Mouse (Mus musculus) frontal cortex, adult 2 months (tissue): ENCODE results near the gene Ebpl. TPM values are rescaled to one million over a fixed set of nuclear protein-coding genes. Genes with fewer than 3 reads are reported as not detected.

Experiments used
- DNase-seq, 2 experiments: peaks; one replicate each; pipeline ENCODE4 v3.0.0; 2022; ENCODE audit warnings: low spot score in 1 of 2; ENCODE audit errors: extremely low spot score in 1 of 2
- polyA plus RNA-seq: library from polyadenylated mRNA; depleted of rRNA; stranded (reverse); fragments of >200 nt; gene quantifications from 2 replicates; pipeline ENCODE4 v1.2.3, GENCODE M21; 2012

The Ebpl gene
- polyA plus RNA-seq, 1 experiment, result 4.0 TPM

DNA sequence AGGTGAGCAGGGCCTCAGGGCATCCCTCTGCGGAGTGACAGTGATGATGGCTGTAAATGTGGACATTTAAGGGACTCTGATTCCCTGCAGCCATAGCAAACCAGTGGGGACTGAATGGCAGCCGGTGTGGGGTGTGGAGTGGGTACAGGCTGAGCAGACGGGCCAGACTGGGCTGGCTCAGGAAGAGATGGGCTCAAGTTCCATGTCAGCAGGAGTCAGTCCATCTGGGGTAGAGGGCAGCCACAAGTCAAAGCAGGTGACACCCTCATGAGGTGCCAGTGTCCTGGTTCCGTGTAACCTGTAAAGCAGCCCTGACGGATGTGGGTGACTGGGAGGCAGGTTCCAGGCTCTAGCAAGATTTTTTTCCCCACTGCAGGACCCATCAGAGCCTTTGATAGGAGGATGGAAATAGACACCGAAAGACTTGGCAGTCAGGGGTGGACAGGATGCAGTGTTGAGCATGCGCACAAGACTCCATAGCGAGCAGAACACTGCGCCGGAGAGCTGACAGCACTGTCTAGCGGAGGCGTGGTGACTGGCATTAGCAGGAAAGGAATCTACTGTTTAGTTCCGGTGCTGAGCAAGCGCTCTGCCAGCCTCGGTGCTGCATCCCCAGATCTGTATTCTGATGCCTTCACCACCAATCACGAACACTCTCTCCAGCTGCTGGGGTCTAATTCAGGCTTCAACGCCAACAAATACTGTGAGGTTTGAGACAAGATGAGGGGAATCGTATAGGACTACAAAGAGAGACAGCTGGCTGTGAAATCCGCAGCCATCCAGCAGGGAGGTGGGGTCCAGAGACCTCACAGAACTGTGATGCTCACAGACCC, 32.4 kb downstream of the Ebpl start:
- peak; percentile 93 to 94 for DNase-seq

DNA sequence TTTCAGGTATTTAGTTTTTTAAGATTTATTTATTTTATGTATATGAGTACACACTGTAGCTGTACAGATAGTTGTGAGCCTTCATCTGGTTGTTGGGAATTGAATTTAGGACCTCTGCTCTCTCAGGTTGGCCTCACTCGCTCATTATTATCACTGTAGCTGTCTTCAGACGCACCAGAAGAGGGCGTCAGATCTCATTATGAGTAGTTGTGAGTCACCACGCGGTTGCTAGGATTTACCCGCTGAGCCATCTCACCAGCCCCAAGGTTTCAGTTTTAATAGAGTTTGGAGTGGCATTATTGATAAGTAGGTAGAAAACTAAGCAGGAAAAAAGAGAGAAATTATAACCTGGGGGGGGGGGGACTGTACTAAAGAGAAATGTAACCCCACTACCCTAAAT, 33.2 kb downstream of the Ebpl start:
- peak in 1 of 2 experiments; percentile 23 for DNase-seq

DNA sequence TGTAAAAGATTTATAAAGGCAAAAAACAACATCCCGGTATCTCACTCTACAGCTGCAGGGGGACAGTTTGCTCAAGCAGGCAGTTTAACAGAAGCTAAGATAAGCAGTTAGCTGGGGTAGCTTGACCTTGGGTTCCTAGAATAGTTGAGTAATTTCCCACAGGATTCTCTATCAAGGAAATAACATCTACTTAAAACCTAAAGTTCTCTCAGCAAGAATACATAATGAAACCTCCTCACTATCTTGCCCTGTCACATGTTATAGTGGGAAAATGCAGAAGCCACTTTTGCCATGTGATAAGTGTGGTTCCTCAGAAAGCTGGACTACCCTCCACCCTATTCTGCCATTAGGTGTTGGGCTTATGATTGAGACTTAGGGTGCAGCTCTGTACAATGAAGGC, 37.5 kb downstream of the Ebpl start:
- DNase-seq, result no peak

DNA sequence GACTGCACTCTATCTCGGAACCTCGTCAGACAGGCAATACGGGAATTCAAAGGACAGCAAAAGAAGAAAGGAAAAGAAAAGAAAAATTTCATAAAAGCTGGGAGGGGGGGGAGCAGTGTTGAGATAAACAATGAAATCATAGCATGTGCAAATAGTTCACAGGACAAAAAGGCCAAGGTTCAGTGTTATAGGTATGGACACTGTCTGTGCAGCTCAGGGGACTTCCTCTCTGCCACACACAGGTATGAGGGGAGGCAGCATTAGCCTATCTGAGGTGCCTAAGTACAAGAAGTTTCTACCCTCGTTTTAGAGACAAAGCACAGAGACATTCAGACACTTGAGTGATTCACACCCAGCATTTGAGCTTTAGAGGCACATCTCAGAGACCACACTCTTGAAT, 39.0 kb downstream of the Ebpl start:
- no peak for DNase-seq

DNA sequence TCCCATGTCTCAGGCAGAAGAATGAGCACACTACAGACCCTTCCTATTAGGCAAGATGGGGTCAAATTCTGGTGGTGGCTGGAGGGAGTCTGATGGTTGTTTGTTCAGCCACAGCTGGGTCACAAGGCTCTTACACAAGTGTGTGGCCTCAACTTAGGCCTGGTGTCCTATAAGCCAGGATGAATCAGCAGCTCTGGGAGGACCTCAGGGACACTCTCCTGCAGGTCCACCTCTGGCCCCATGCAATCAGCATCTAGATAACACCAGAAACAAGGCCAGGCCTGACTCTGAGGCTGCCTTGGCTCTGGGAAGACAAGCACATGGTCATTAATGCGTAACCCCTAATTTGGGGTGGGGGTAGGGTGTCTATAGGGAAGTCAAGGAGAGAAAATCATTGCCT, 39.5 kb downstream of the Ebpl start:
- no peak for DNase-seq

DNA sequence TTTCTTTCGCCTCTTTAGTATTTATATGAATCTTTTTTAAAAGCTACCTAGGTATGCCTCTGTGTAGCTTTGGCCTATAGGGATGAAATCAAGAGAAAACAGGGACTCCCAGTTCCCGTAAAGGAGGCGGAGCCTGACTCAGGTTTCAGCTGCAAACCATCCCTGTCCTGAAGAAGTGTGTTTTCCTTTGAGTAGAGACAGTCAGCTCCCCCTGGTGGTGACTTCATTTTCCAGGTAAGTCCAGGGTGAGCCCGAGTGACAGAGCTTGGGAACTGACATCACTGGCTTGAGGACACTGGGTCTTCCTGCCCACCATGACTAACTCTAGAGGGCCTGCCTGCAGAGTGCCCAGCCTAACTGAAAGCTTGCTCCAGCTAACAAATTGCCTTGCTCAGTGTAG, 43.4 kb downstream of the Ebpl start:
- peak; percentile 42 to 87 for DNase-seq

DNA sequence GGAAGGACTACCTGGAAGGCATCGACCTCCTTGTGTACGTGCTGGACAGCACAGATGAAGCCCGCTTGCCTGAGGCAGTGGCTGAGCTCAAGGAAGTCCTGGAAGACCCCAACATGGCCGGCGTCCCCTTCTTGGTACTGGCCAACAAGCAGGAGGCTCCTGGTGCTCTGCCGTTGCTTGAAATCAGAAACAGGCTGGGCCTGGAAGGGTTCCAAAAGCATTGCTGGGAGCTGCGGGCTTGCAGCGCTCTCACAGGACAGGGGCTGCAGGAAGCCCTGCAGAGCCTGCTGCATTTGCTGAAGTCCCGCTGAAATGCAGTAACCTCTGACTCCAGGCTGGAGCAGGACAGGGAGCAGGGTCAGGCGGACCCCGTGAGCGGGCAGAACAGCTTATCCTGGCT, 49.3 kb downstream of the Ebpl start:
- no peak for DNase-seq

DNA sequence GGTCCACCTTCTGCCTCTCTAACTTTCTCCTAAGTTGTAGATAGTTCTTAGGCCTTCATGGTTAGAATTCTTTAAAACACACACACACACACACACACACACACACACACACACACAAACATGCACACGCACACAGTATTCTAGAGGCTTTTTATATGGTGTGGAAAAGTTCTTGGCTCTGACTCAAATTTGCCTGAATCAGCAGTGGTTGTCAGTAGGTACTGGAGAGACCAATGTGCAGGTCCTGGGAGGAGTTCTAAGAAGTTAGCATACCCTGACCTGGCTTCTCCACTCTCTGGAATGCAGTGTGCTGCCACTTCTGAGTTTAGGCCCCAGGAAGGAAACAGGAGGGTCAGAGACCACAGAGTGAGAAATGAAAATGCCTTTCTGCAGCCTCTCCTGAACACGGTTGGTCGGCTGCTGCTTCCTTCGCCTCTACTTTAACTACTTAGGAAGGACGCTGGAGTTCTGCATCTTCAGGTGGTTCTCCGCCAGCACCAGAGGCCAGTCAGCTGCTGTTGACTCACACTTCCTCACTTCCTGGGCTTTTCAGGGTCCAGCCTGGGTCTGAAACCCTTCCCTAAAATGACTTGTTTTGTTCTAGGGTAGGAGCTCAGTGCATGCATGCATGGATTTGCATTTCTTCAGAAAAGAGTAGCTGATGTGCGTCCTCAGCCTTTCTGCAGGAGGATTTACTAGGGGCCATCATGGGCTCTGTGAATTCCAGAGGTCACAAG, 50.0 kb downstream of the Ebpl start:
- no peak for DNase-seq

DNA sequence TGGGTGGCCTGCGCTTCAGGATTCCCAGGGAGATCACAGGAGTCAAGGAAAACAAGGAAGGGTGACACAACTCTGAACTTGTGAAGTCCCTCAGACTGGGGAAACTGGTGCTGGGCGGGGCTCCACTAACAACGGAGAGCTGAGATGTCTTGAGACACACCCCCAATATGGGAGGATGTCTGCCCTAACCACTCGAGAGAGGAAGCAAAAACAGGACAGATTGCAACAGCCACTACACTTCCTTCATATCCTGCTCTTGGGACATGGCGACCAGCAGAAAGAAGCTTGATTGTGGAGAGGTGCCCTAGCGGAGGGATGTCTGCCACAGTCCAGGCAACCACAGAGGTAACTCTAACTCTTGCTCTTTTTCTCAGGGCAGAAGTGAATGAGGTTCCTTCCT, 50.6 kb downstream of the Ebpl start, which contains the start of gene Arl11:
Gene Arl11 (plus strand): TSS at position 161 of the 400 bp plus-strand sequence.
- no peak for DNase-seq

DNA sequence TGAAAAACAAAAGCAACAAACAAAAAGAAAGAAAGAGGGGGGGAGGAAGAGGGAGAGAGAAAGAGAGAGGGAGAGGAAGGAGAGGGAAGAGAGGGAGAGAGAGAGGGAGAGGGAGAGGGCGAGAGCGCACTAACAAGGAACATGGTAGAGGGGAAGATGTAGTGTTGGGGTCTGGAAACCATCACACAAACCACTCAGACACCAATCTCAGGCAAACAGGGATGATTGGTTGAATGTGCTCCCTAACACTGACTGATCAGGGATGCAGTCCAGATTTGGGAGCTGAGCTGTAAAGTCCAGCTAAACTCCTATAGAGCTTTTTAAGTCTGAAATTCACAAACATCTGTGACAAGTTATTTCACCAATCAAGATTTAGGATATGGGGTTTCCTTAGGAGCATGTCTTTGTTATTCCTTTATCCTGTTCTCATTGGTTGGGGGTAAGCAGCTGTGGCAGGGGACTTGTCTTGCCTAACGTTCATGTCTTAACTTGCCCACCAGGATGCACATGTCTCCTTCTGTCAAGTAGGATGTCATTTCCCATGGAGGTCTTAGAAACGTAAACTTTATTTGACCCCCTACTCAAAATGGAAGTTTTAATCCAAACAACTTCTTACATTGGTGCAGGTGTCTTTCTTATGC, 56.1 kb downstream of the Ebpl start:
- no peak for DNase-seq

DNA sequence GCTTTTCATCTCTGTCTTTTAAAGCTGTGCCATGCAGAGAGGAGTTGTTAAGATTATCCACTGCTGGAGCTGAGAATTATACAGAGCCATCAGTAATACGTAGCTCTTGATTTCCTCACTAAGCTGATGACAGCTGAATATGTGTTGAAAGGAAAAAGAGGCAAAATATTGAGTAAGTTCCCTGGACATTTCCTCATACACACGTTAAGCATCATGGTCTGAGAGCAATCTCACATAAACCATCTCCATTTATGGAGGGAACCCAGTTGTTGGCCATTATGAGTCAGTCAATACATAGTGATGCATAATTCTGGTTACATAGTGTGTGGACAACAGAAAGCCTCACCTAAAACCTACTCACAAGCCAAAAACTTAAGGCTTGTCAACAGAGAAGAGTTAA, 57.8 kb downstream of the Ebpl start:
- DNase-seq, result no peak

DNA sequence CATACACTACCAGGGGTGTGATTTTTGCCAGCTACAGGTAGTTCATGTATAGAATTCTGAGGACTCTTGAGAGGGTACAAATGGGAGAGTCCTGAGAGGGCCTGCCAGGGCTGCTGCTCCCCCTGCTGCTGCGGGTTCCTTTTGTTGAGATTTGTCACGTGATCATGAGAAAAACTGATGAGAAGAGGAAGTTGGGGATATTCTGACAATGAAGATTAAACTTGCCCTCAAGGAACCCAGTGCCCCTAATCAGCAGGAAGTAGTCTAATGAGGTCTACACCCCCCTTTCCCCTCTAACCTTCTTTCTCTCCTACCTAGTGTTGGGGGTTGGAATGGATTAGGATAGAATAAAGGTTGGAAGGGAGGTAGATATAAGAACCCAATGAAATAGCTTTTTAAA, 58.9 kb downstream of the Ebpl start:
- no peak for DNase-seq

DNA sequence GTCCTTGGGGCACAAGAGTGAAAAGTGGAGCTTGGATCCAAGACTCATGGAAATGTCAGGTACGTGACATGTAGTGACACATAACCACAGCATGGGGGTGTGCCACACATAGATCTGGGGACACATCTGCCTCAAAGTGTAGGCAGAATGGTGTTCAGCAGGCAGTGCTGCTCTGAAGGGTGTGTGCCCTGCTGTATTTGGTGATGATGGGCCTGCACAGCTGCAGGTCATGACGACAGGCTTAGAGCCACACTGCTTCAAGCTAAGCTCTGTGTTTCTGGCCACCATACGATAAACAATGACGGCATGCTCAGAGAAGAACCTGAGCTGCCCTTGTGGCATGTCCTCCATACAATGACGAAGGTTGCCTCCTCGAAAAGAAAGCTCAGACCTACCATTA, 60.4 kb downstream of the Ebpl start:
- no peak for DNase-seq

DNA sequence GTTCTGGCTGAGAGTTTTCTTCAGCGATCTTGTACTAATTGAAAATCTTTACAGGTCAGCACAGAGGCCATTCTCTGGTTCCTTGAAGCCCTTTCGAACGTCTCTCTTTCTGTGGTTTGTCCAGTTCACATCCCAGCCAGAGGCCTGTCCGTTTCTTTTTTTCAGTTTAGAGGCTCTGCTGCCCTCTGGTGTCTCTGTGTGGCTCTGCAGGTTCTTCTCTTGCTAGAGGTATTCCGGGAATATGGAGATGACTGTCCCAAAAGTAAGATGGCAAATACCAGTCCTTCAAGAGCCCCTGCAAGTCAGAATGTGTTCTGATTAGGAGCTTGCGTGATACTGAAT, 65.5 kb downstream of the Ebpl start:
- peak in 1 of 2 experiments; percentile 67 for DNase-seq

DNA sequence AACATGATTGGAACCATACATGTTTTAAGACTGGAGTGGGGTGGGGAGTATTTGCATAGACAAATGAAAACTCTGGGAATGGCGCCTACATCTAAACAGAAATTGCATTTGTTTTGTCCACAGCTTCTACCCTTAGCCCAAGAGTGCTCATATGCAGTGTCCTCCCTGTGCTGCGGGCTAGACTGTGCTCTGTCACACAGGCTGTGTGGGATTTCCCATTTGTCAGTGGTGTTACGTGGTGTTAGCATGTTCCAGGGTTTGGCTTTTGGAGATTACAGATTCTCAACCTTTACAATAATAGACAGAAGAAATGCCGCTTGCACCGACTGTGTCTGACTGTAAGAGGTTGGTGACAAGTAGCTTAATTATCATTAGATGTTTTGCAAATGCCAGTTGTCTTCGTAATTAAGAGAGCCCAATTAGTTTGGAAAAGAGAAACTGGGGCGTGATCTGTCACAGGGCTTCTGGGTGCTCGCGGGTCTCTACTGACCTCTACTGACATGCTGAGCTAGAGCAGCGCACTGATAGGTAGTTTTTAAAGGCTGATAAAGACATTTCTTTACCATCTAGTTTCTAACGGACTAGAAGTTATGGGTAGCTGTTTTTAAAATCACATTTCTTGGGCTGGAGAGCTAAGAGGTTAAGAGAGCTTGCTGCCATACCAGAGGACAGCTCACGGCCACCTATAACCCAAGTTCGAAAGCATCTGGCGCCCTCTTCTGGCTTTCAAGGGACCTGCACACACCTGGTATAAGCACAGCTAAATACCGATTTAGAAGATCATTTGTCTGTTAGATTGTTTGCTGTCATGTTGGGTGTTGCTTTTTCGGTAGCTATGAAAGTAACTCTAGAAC, 66.1 kb downstream of the Ebpl start:
- peak; percentile 25 to 78 for DNase-seq

DNA sequence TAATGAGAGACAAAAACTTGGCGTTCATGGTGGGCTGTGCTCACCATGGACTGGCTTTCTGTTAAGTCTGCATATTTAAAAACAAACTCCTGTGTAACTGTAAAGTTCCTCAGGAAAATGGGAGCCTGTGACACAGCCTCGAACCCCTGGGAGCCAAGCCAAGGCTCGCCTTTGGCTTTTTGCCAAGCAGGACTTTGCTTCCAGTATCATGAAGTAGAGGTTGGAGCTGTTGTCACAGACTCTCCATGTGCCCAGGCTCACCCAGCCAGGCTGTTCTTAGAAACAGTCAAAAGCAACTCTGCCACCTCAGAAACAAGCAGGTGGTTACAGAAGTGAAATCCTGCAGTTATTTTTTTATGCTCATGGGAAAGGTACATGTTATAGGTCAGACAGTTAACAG, 69.6 kb downstream of the Ebpl start:
- DNase-seq, result no peak

DNA sequence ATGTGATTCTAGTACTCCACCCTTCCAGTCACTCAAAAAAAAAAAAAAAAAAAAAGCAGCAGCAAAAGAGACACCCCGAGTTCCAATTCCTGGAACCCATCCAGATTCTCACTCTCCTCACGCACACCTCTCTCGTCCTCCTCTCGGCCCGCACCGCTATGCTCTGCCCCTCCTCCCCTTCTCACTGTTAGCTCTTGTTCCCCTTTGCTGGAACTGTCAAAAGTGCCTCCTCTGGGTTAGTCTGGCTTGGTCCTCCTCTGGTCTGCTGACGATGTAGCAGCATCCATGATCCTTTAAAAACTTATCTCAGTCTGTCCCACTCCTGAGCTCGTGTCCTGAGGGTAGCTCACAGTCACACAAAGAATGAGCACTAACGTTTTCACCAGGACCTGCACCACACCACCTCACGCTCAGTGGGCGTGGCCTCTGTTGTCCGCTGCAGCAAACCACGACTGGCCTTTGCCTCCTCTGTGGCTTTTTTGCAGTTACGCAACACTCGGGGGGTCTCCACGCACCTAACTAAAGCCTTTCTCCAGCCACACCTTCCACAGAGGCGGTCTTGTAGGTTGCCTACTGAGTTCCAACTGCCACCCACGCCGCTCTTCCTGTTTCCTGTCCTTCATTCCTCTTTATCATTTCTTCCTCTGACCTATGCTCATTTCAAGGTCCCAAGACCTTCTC, 71.5 kb downstream of the Ebpl start:
- DNase-seq, result no peak
